Mouse (Mus musculus) spleen, postnatal 14 days (tissue): ENCODE results near the gene 2610318N02Rik.
A peak's percentile ranks its signal among the peaks of the same experiment; 100 is the strongest.

Experiments used
- DNase-seq, 2 experiments: peaks; one replicate each; pipeline ENCODE4 v3.0.0; 2021 to 2022; ENCODE audit warnings: low spot score in 2 of 2

2610318N02Rik gene

GRCm38 (mm10) chr16:17110771-17111743 is 13.9 kb downstream of the 2610318N02Rik start, which contains the start of gene Ppil2:
Ppil2 (minus strand) TSS chr16:17111257.
- peak; percentile 39 to 63 for DNase-seq

DNA sequence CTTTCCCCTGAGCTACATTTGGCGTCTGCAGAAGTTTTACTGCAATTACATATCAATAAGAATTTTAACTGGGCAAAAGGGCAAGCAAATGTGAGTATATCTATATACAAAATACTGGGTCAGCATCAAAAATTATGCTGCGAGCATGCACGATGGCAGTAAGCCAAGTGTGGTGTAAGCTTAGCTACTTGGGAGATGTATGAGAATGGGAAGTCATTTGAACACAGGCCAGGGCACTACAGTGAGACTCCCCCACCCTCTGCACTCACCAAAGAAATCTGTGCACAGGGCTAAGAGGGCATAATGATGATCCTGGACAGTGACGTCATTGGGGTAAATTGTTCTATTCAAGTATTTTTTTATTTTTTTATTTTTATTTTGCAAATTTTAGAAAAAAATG is 20.4 kb downstream of the 2610318N02Rik start:
- DNase-seq: no peak

DNA sequence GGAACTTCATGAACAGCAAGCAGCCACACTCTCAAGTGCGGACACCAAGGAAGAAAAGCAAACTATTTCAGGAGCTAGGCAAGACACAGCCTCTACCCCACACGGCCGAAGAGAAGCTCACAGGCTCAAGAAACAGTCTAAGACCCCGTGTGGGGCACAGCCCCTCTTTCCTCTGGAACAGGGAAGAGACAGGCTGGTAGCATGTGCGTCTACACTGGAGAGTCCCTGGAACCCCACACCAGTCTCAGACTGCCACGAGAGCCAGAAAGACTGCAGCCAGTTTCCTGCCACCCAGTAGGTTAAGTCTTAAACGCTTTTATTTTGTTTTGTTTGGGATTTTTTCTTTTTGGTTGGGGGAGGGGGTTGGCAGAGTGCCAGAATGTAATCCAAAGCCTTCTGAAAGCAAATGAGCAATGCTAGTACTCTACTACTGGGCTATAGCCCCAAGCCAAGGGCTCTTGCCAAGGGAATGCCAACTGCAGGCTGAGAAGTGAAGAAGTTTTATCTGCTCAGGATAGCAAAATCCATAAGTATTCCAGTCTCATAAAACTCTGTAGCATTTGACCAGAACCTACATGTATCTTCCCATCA is 22.2 kb downstream of the 2610318N02Rik start:
- DNase-seq: no peak

- no peak for DNase-seq
Measured at GRCm38 (mm10) chr16:17096938-17097337, 28.0 kb downstream of the 2610318N02Rik start.

- DNase-seq: no peak
Measured at GRCm38 (mm10) chr16:17088346-17088745, 36.6 kb downstream of the 2610318N02Rik start.

- DNase-seq: no peak
Measured at GRCm38 (mm10) chr16:17086669-17087193, 38.2 kb downstream of the 2610318N02Rik start.

- no peak for DNase-seq
Measured at GRCm38 (mm10) chr16:17086241-17086640, 38.7 kb downstream of the 2610318N02Rik start.

GRCm38 (mm10) chr16:17085636-17086035 is 39.3 kb downstream of the 2610318N02Rik start:
- DNase-seq: no peak

DNA sequence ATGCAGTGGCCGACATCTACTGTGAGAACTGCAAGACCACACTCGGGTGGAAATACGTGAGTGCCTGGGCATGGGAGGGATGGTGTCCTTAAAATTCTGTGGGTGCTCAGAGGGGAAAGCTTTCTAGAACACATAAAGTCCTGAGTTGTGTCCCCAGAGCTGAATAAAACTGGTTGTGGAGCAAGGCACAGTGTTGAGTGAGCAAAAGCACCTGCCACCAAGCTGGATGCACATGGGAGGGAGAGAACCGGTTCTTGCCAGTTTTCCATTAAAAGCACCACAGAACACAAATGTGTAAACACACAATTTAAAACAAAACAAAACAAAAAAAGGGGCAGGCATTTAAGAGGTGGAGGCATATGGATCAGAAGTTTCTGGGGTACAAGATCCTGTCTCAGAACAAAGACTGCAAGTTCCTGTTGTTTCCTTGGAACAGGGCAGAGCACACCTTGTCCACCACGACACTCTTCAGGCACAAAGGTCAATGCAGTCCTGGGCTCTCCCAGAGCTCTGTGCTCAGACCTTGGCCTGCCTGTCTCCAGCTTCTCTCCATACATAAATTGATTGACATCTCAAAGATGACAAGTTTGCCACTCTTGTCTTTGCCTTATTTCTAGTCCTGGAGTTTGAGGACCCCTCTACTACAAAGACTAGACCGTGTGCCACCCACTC is 42.7 kb downstream of the 2610318N02Rik start:
- DNase-seq: no peak

DNA sequence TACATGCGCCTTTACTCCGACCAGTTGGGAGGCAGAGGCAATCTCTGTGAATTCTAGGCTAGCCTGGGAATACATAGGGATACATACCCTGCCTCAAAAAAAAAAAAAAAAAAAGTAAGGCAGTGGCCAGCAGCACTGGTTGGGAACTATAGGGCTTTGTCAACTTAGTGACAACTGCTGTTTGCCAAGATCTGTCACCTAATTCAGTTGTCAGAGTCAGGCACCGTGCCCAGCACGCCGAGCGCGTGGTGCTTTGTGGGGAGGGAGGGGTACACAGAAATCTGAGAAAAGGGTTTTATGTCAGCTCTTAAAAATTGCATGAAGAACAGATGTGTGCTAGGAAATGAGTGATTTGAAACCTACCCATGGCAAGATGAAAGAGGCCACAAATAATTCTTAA is 46.9 kb downstream of the 2610318N02Rik start:
- DNase-seq: no peak

GRCm38 (mm10) chr16:17076869-17077268 is 48.1 kb downstream of the 2610318N02Rik start:
- no peak for DNase-seq

GRCm38 (mm10) chr16:17076301-17076700 is 48.7 kb downstream of the 2610318N02Rik start:
- no peak for DNase-seq

DNA sequence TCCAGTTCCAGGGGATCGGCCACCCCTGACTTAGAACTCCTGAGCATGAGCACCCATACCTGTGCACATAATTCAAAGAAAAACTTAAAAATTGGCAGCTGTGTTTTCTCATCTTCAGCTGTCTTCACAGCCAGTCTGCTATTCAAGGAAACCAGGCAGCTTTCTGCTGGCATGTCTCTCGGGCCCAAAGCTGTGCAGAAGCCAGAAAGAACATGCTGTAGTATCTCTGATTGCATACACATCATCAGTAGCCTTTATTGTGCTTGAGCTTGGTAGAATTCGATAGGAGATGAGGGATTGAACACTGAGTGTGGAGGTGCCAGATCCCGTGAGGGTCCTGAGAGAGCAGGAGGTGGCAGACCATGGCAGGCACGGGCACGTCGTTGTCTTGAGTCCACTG is 52.0 kb downstream of the 2610318N02Rik start:
- DNase-seq: no peak

GRCm38 (mm10) chr16:17070716-17071115 is 54.3 kb downstream of the 2610318N02Rik start:
- DNase-seq: no peak

DNA sequence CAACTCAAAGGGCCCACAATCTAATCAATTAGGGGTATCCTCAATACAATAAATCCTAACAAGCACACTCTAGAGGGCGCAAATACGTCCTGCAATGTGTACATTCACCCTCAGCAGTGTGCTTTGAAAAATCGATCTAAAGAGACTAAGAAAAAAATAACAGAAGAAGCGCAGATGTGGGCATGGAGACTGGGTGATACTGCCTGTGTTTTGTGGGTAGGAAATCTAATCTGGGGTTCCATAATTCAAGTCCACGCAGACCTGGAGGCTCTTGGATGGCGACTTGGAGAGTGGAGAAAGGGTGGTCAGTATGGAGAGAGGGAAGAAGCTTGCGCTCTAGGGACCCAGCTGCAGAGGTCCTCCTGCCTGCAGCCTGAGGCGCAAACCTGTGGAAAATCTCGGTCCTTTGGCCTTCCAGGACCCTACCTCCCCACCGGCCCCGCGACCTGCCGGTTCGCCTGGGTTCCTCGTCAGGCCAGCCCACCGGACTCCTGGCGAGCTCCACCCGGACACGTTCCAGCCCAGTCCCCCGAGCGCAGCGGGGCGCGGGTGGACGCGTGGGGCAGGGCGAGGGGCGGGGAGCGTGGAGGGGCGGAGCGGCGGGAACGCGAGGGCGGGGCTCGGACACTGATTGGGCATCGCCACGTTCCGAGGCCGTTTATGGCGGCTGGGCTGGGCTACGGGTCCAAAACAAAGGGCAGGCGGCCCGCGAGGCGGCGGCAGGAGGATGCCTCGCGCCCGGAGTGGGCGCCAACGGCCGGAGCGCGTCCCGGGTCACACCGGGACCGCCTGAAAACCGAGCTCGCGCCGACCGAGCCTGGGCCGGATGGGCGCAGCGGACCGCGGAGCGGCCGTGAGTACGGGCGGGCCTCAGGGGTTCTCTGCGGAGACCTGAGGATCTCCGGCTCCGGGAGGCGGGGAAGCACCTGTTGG is 55.2 kb downstream of the 2610318N02Rik start, which contains the start of gene Ypel1:
TSS of gene Ypel1 (plus strand) at position 186 of the 933 bp plus-strand sequence.
- DNase-seq: peak; percentile 55 to 62

DNA sequence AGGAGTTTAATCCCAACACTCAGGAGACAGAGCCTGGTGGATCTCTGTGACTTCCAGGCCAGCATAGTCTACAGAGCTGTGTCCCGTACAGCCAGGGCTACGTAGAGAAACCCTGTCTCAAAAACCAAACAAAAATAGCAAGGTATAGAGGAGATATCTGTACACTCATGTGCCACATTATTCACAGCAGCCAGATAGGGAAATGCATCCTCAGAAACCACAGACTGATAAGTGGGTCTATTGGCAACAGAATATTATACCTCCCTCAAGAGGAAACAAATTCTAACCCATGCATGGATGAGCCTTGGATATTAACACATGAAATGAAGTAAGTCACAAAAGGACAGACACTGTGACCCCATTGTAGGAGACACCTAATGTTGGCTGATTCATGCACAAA is 57.4 kb downstream of the 2610318N02Rik start:
- DNase-seq: no peak
